Mouse (Mus musculus): ENCODE measurements around the gene Atg10.
"Not testable (repeated sequence)": the region's sequence is repeated elsewhere in the genome, so short reads cannot be mapped to it uniquely, and the experiment has no call there.

The Atg10 gene

DNA sequence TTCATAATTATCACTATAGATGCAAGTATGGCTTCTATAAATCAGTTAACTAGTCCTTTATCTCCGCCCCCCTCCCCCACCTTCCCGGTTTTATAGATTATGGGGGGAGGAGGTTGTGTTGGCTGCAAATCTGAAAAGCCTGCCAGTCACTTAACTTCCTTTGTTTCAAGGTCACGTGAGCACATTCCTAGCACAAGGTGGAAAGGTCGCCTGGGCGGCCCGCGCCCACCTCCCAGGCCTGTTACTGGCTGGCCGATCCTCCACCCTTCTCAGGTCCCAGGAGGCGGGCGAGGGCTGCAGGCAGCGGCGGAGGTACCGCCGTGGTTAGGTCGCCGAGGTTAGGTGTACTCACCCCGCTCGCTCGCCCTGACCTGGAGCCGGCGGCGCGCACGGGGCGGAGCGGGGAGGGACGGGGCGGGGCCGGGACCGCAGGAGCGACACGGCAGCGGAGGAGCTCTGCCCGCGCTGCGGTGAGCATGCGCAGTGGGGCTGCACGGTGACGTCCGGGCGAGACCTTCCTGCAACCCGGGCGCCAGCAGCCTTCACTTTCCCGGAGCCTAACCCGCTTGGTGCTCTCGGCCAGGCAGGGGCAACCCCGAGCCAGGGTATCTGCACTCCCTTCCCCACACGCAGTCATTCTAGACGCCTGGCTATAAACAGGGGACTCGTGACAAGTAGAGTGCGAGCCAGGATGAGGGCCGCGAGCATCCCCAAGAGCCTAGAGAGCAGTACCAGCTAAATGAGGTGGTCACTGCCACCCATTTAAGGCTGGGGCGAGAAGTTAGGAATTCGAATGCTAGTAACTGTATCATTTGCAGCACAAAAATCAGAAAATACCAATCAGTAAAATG is at the start of gene Atg10:
Atg10 (minus strand) TSS at position 382 of the 851 bp plus-strand sequence.
- CTCF ChIA-PET: no interaction called here

DNA sequence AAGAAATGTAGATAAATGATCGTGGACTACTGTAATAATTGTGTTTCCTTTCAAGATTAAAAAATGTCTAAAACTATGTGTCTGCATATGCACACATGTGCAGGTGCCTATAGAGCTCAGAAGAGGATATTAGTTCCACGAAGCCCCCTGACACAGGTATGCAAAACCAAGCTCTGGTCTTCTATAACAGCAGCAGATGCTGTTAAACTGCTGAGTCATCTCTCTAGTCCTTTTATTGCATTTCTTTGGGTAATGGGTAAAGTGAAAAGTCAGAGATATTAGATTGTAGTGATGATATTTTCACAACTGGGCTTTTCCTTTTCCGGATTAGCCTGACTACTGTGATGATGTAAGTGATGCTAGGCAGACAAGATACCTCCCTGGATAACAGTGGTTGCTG is 28.6 kb upstream of the Atg10 start:
- CTCF ChIA-PET: no interaction called here

DNA sequence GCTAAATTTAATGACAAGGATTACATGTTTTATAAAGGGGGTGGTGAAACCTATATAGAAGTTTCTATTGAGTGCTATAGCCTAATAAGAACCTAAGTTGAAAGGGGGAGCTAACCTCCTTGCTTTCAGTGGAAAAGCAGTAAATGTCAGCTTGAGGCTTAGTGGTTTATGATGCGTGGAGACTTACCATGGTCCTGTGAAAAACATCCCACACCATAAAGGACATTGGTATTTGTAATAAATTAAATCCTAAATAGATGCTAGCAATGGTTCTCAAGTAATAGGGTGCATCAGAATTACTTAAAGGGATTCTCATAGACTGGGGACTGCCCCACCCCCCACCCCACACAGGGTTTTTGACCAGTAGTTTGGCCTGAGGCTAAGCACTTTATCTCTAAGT is 27.9 kb upstream of the Atg10 start:
- CTCF ChIA-PET: no interaction called here

DNA sequence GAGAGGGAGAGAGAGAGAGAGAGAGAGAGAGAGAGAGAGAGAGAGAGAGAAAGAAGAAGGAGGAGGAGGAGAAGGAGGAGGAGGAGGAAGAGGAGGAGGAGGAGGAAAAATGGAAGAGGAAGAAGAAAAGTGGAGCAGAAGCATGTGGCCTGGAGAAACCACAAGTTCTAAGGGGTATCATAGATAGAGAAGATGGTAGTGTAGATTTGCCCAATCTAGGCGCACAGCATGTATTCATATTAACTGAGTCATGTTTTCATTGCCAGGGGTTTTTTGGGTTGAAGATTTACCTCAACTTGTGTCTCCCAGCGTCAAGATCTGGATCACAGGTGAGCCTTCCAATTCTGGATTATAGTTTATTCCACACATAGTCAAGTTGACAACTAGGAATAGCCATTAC is 26.3 kb upstream of the Atg10 start:
- CTCF ChIA-PET: not testable (repeated sequence)

DNA sequence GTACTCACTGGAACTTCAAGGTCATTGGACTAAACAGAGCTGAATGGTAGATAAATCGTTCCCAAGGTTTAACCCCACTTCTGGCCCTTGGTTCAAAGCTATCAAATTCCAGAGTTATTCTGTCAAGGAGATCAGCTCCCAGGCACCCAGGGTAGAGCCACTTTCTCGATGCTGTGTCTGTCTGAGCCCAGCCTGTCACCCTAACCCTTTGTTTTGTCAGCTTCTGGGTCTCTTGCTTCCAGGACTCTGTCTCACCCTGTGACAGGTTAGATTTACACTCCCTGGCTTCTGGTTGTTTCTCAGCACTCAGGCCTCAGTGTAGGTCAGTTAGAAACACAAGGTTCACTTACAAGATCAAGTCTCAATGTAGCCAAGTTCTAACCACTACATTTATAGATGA is 22.7 kb upstream of the Atg10 start:
- CTCF ChIA-PET: no interaction called here

DNA sequence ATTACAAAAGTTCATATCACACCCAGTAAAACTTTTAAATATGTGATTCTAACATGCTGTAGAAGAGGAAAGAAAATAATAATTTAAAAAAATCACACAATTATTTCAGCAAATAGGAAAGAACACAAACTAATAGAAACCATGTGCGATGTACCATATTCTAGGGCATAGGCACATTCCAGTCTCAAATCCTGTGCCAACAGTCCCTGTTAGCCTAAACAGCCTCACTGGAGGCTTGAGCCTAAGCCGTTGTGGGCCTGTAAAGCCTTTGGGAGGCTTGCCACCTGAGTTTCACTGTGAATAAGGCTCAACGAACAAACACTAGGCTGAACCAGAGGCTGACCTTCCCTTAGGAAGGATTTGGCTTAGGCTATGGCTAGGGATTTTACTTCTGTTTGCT is 14.2 kb upstream of the Atg10 start:
- CTCF ChIA-PET: no interaction called here

DNA sequence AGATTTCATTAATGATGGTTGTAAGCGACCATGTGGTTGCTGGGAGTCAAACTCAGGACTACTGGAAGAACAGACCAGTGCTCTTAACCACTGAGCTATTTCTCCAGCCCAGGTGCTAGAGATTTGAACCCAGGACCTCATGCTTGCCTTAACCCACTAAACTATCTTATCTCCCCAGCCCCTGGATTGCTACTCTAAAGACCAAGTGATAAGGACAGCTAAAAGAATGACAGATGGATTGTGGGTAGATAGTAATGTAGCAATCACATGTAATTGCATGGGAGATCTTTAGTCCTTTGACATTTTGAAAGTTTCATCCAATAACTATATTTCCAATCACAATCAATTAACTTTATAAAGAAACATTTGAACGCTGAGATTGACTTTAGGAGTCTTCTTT is 13.1 kb upstream of the Atg10 start:
- CTCF ChIA-PET: no interaction called here

DNA sequence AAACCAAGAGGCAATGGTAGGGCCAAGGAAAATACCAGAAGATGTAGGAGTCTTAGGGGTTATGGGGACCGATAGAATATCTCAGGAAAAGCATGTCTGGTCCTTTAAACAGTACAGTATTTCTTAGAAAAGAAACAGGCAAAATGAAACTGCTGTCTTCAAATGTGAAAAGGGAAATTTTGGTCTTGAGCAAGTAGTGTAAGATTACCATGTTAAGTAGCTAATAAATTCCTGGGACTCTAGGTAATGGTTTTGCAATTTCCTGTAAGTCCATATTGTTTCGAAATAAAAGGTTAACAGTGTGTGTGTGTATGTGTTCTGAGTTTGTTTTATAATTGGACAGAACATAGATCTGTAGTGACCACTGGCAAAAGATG is 658 bp upstream of the Atg10 start:
- CTCF ChIA-PET: no interaction called here

DNA sequence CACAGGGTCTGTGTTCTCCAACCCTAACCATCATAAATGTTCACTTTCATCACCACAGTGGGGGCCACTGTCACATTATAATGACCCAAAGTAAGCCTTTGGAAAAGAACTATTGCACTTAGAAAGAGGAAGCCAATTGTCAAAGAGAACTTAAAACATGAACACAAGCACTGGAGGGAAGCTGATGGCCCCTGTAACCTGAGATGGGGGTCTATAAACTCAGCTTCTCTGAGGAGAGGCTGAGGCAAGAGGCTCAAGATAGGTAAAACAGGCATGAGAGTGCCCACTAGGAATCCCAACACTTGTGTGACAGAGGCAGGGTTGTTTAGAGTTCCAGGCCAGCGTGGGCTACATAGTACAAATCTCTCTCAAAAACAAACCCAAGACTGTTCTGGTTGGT is 705 bp downstream of the Atg10 start:
- CTCF ChIA-PET: no interaction called here

DNA sequence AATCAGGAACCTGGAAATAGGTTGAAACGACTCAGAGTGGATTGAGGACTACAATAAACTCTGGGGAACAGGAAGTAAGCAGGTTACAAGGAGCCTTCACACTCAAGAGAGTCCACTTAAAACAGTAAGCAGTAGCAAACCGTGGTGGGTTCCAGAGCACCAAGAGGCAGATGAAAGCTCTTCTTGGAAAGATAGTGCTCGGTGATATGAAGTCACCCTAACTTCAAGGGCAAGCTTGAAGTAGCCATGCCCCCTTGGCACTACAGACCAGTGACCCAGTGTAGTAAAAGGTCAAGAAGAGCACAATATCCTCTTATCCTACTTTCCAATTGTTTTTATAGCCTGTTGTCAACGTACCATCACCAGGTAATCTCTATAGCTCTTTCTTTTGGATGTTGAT is 2.1 kb downstream of the Atg10 start:
- CTCF ChIA-PET: no interaction called here

DNA sequence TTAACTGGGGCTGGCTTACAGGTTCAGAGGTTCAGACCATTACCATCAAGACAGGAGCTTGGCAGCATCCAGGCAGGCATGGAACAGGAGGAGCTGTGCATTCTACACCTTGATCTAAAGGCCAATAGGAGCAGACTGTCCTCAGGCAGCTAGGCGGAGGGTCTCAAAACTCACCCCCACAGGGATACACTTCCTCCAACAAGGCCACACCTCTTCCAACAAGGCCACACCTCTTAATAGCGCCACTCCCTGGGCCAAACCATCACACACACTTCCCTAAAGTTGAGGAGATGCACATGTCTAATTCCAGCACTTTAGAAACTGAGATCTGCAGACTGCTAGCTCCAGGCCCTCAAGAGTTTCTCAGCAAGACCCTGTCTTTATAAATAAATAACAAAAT is 6.1 kb downstream of the Atg10 start:
- CTCF ChIA-PET: no interaction called here

DNA sequence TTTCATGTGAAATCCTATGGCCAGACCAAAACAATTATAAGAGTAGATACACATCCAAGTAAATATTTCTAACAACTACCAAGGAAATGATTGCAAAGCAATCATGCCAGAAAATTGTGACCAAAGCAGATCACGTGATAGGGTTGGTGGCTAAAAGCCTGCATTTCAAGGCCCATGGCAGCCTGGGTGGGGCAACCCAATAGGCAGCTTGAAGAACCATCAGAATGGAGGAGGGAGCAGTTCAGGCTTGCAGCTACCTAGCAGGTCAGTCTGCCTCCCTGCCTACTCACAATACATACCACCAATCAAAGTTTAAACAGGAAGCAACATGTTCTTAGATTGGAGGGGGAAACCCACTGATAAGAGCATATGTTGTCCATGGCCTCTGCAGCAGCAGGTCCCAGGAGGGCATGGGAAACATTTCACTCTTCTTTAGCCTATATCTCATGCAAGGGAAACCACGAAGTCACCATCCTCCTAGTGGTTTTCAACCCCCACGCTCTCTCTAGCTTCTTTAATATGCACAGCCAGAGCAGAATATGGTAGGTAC is 7.0 kb downstream of the Atg10 start:
- CTCF ChIA-PET: interaction anchor here (0.6 kb wide), 2 partner anchors 268 to 417 kb away, joined by 13 to 25 read pairs; no protein-coding TSS in a partner anchor

DNA sequence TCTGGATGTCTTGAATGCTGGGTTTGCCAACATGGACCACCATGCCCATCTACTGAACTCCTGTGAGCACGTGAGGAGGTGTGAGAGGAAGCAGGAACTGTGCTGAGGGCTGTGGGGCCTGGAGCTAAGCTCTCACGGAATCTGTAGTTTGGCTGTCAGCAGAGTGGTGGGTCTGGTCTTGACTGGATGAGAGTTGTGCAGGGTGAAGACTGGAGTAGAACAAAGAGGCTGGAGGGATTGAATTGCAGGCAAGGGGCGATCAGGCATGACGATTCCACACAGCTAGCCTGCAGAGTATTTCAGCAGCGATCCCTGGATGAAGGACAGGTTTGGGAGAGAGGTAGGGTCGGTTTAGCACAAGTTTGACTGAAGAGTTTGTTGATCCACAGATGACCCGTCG is 10.8 kb downstream of the Atg10 start:
- CTCF ChIA-PET: no interaction called here

DNA sequence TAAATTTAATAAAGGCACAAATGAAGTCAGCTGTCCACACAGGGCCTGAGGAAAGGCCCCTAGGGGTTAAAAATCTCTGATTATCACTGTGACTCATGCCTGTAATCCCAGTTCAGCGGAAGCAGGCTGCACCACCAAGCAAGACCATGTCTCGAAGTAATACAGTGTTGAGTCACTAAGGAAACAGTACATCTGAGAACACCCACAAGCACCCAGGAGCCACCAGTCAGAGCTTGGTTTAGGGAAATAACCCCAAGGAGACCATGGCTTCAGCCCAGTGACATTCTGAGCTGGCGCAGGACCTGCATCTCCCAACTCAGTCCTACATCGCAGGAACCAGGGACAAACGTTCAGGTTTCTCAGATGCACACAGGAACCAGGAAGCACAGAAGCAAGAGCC is 17.5 kb downstream of the Atg10 start:
- CTCF ChIA-PET: no interaction called here

DNA sequence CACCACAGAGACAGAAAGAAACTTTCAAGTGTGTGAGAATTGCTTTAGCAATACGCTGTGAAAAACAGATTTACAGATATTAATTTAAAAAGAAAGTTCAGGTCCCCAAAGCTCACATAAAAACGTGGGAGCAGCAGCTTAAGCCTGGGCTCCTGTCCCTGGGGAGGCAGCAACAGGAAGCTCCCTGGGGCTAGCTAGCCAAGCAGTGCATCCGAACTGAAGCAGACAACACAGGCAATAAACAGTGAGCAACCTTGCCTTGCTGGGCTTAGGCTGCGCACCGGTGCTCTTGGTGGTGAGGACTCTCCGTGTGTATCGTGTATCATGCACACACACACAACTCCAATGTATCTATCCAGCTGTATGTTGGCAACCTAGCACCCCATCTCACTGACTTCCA is 21.2 kb downstream of the Atg10 start:
- CTCF ChIA-PET: no interaction called here

DNA sequence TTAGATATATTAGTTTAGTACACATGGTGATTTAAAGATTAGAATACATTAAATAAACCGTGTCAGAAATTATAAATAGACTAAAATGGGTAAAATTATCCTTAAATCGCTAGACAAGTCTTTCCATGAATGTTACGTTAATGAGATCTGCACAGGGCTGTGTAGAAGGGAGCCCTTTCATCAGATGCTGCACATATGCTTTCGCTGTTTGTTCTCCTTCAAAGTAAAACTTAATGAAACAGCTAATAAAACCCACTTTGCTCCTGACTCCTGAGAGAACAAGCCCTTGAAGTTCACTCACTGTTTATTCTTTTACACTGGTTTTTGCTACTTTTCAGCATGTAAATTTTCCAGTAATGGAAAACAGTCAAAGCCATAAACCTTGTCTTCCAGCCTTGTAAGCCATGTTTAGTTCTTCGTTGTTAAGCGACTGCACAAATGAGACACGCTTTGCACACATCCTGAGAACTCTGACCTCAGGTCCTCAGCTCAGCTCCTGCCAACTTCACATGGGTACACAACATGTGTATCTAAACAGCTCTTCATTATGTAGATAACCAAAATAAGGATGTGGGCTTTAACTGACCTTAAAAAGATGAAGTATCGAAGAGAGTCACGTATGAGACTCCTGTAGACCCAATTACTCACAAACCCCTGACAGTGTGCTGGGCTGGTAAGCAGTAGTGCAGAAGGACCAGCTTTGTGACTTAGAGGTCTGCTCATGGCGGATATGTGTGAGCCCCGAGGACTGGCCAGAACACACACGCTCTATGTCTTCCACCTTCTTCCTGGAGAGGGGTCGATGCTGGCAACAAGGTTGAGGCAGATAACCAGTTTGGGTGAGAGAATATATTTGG is 36.2 kb downstream of the Atg10 start:
- CTCF ChIA-PET: no interaction called here

DNA sequence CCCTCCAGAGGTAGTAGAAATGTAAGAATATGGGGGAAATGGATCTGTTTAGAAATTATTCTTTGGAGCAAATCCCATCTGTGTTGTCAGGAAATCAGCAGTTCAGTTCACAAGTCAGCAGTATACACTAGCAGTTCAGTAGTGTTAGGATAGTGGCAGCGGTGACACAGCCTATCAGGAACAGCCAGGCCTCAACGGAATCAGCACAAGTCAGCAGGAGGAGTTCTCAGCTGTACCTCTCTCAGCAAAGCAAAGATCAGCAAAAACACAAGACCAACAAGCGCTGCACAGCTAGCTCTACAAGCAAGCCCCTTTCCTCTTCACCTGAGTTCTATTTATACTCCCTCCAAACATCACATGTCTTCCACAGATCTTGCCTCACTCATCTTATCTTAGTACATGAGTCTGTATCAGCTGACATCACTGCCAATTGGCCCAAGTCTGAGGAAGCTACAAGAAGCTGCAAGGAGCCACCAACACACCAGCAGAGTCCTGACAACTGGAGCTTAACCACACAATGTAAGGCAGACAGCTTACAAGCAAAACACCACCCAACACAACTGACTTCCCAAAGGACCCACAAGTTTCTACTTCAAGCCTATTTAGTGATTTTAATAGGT is 38.4 kb downstream of the Atg10 start:
- CTCF ChIA-PET: interaction anchor here (0.7 kb wide), 1 partner anchor 91 kb away, joined by 3 read pairs; no protein-coding TSS in a partner anchor

DNA sequence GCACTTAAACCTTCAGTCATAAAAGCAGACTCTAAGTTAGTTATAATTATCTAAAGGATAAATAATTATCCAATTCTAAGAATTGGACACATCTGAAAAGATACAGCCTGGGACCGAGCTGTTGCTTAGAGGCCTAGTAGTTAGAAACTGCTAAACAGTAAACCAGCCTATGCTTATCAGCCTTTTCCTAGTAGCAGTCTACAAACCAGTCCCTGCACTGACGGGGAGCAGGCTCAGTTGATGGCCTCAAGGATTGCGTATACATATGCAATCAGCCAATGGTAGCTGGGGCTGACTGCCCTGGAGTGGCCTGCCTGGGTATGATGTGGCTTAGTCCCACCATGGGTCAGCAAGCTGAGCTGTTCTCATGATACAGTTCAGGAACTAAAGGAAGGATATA is 39.5 kb downstream of the Atg10 start:
- CTCF ChIA-PET: no interaction called here

DNA sequence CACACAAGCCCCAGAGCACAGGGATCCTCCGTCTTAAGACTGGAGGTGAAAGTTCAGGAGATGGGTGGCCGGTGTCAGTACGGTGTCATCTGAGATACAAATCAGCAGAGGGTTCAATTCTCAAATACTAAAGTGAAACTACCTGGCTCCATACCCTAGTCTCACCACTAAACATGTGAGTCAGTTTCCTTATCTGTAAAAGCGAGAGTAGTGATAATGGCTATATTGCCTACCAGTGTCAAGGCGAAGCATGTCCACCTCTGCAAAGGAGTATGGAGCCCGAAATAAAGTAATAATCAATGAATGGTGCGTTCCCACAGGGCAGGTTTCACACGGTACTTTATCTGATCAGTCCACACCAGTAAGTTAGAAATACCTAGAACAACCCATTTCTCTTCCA is 43.4 kb downstream of the Atg10 start:
- CTCF ChIA-PET: no interaction called here

DNA sequence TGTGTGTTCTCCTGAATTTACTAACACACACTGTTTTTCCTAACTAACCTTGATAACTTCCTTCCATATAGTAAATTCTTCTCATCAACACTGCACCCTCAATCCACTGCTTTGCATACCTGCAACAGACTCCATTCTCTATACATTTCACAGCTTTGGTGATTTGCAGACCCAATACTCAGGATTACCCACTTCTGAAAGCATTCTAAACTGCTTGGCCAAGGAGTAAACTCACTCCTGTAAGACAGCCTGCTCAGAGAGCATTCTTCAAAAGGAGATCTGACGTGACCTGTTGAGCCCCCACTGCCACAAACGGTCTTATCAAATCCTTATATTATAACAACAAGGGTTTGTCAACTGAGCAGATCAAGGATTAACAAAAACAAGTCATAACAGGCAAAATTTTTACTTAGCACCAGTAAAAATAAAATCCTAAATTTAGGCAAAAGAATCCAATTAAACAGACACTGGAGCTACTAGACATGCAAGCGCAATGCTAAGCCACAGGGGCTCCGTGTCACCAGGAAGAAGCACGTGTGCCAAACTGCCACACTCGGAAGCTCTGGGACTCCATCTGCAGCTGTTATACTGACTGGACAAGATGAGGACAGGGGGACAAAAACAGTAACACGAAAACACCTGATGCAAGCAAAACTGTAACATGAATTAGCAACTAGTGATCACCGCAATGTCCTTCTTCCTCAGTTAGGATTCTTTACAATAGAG is 44.4 kb downstream of the Atg10 start:
- CTCF ChIA-PET: no interaction called here

DNA sequence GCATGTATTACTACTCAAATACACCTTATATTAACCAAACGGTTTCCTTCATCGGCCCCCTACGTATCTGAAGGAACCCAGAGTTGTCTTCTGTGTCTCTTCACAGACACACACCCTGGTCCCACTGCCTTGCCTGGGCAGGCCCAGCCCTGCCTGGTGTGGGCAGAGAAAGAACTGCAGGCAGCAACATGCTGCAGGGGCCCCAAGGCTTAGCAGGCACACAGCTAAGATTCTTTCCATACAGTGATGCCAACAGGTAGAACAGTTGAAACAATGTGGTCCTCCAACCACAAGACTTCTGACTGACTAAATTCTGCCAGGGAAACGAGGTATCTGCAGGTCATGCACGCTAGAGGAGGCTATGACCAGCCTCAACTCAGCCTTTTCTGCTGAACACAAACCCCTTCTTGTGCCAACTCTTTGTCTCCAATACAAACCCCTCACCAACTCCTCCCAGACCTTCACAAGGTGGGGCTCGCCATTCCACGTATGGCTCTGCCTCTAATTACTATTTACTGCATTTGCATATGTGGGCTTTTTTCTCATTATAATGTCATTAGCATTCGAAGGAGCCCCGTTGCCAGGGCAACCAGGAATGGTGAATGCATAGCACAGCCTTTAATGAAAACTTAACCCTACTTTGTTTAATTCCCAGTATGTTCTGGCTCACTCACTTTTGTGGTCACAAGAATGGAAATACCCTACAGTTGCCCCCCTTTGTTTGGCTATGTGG is 45.2 kb downstream of the Atg10 start:
- CTCF ChIA-PET: no interaction called here
